Comparison of ENCODE assay signal across 13 mouse cellular contexts in genomic region chr9:118768596-118768995, GRCm38 (mm10).
"Had no signal": no experiment of that assay in that cellular context is flagged by ENCODE, and none has a peak within 500 bp of the region (broad histone marks: within the 10 kb centered on the region; RNA-seq: fewer than 3 reads in every experiment).

No protein-coding gene starts in this region.

- H3K36me3 ChIP-seq: limb, embryonic 13.5 days; midbrain, embryonic 15.5 days; neural tube, embryonic 12.5 days; stomach, embryonic 15.5 days had no signal

- H3K27ac ChIP-seq: kidney, embryonic 15.5 days; limb, embryonic 13.5 days; liver, embryonic 14.5 days; midbrain, embryonic 15.5 days; neural tube, embryonic 12.5 days; stomach, embryonic 15.5 days had no signal

- H3K27me3 ChIP-seq: kidney, embryonic 15.5 days; limb, embryonic 13.5 days; midbrain, embryonic 15.5 days; neural tube, embryonic 12.5 days; stomach, embryonic 15.5 days had no signal

- ATAC-seq: lung, postnatal 0 days; midbrain, embryonic 15.5 days had no signal

- H3K4me1 ChIP-seq: midbrain, embryonic 15.5 days; stomach, embryonic 15.5 days had no signal

- H3K9me3 ChIP-seq: kidney, embryonic 15.5 days; limb, embryonic 13.5 days; midbrain, embryonic 15.5 days; neural tube, embryonic 12.5 days; stomach, embryonic 15.5 days had no signal

- H3K4me2 ChIP-seq: kidney, embryonic 15.5 days; limb, embryonic 13.5 days; midbrain, embryonic 15.5 days; neural tube, embryonic 12.5 days; stomach, embryonic 15.5 days had no signal

- H3K9ac ChIP-seq: kidney, embryonic 15.5 days; limb, embryonic 13.5 days; liver, embryonic 14.5 days; midbrain, embryonic 15.5 days; neural tube, embryonic 12.5 days; stomach, embryonic 15.5 days had no signal

- H3K4me3 ChIP-seq: kidney, embryonic 15.5 days; limb, embryonic 13.5 days; midbrain, embryonic 15.5 days; neural tube, embryonic 12.5 days; stomach, embryonic 15.5 days had no signal

- DNase-seq: kidney, postnatal 14 days; lung, adult 2 months; lung, postnatal 36 days; right cerebral cortex, postnatal 14 days; thymus, adult 2 months; thymus, postnatal 25 days had no signal
